Mouse (Mus musculus): ENCODE data around the gene 4930402K13Rik. TPM values are rescaled to one million over a fixed set of nuclear protein-coding genes. Genes with fewer than 3 reads are reported as not detected.

4930402K13Rik gene
- polyA plus RNA-seq, 1 experiment from 2014 or later = not detected

GRCm38 (mm10) chrX:9110381-9110780 lies 6.0 kb downstream of the 4930402K13Rik start:
- Histone ChIP-seq H3K4me1 (replicated peaks; ENCODE audit: control insufficient read depth, insufficient read depth) (no peaks in the 10 kb centered on the region), H3K36me3 (ENCODE audit: control insufficient read depth, insufficient read depth, low read length) (no peaks in the 10 kb centered on the region), H3K27ac (replicated peaks) (no peak overlapping the region), H3K4me2 (replicated peaks; ENCODE audit: low read depth) (no peak overlapping the region), H3K9ac (ENCODE audit: low read length) (no peak overlapping the region), H3K4me3 (ENCODE audit: low read depth, low read length) (no peak overlapping the region), H3K9me3 (ENCODE audit: control insufficient read depth, low read length) (no peaks in the 10 kb centered on the region), H3K27me3 (ENCODE audit: control insufficient read depth, insufficient read depth, low read length) (no peaks in the 10 kb centered on the region)
- DNase-seq (ENCODE audit: low spot score) (no peak), ATAC-seq (ENCODE audit: low FRiP score, low TSS enrichment) (no peak)
- WGBS = 60% methylated on average over 2 of the region's 2 CpGs
- no peak for TF ChIP-seq CTCF (IDR thresholded peaks at IDR 0.05; ENCODE audit: low read depth)
- TF ChIP-seq EP300 (optimal IDR thresholded peaks at IDR 0.05) = no peak

- no peaks in the 10 kb centered on the region for H3K36me3 ChIP-seq (ENCODE audit: control insufficient read depth, insufficient read depth, low read length)
- 59% methylated on average over 4 of the region's 4 CpGs for WGBS
- TF ChIP-seq CTCF (IDR thresholded peaks at IDR 0.05; ENCODE audit: low read depth) = no peak
- no peak for TF ChIP-seq EP300 (optimal IDR thresholded peaks at IDR 0.05)
- ATAC-seq (ENCODE audit: low FRiP score, low TSS enrichment) (no peak), DNase-seq (ENCODE audit: low spot score) (no peak)
- no peaks in the 10 kb centered on the region for H3K27me3 ChIP-seq (ENCODE audit: control insufficient read depth, insufficient read depth, low read length)
- no peak overlapping the region for H3K4me3 ChIP-seq (ENCODE audit: low read depth, low read length)
- no peak overlapping the region for H3K9ac ChIP-seq (ENCODE audit: low read length)
- no peak overlapping the region for H3K27ac ChIP-seq (replicated peaks)
- H3K4me1 ChIP-seq (replicated peaks; ENCODE audit: control insufficient read depth, insufficient read depth) = no peaks in the 10 kb centered on the region
- H3K9me3 ChIP-seq (ENCODE audit: control insufficient read depth, low read length) = no peaks in the 10 kb centered on the region
- H3K4me2 ChIP-seq (replicated peaks; ENCODE audit: low read depth) = no peak overlapping the region
Observed at GRCm38 (mm10) chrX:9124928-9125327, 20.6 kb downstream of the 4930402K13Rik start.

GRCm38 (mm10) chrX:9128317-9128831 lies 24.0 kb downstream of the 4930402K13Rik start:
- TF ChIP-seq CTCF (IDR thresholded peaks at IDR 0.05; ENCODE audit: low read depth) (peak; percentile 68), EP300 (optimal IDR thresholded peaks at IDR 0.05) (no peak)
- Histone ChIP-seq H3K4me1 (replicated peaks; ENCODE audit: control insufficient read depth, insufficient read depth) (no peaks in the 10 kb centered on the region), H3K27ac (replicated peaks) (no peak overlapping the region), H3K9ac (ENCODE audit: low read length) (no peak overlapping the region), H3K27me3 (ENCODE audit: control insufficient read depth, insufficient read depth, low read length) (no peaks in the 10 kb centered on the region), H3K4me3 (ENCODE audit: low read depth, low read length) (no peak overlapping the region), H3K4me2 (replicated peaks; ENCODE audit: low read depth) (no peak overlapping the region), H3K36me3 (ENCODE audit: control insufficient read depth, insufficient read depth, low read length) (no peaks in the 10 kb centered on the region), H3K9me3 (ENCODE audit: control insufficient read depth, low read length) (no peaks in the 10 kb centered on the region)
- 37% methylated on average over 7 of the region's 7 CpGs for WGBS
- ATAC-seq (ENCODE audit: low FRiP score, low TSS enrichment) (no peak), DNase-seq (ENCODE audit: low spot score) (peak; percentile 14)

DNA sequence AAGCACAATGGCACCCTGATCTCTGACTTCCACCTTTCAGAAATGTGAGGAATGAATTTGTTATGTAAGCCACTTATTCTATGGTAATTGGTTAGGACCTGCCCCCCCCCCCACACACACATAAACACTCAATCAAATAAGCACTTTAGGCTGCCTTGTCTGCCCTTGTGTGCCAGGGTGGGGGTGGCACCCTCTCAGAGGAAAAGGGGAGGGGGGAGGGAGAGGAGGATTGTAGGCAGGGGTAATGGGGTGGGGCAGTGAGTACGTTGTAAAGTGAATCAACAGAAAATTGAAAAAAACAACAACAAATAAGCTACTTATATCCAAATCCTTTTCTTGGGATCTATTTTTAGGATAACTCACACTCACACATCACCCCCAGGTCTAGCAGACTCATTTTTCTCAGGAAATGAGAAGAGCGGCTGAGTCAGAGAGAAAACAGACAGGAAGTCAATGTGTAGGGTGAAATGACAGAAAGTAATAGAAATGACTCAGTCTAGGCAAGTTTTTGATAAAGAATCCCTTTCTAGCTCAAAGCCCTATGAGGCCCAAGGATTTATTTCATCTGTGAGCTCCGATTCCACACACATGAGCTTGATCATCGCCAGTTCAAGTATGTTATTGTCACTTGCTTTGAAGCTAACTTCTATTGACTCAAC lies 35.1 kb downstream of the 4930402K13Rik start:
- ATAC-seq (ENCODE audit: low FRiP score, low TSS enrichment) = no peak
- Histone ChIP-seq H3K27ac (replicated peaks) (no peak overlapping the region), H3K27me3 (ENCODE audit: control insufficient read depth, insufficient read depth, low read length) (no peaks in the 10 kb centered on the region), H3K36me3 (ENCODE audit: control insufficient read depth, insufficient read depth, low read length) (no peaks in the 10 kb centered on the region), H3K4me1 (replicated peaks; ENCODE audit: control insufficient read depth, insufficient read depth) (no peaks in the 10 kb centered on the region), H3K9ac (ENCODE audit: low read length) (no peak overlapping the region), H3K9me3 (ENCODE audit: control insufficient read depth, low read length) (no peaks in the 10 kb centered on the region), H3K4me3 (ENCODE audit: low read depth, low read length) (no peak overlapping the region), H3K4me2 (replicated peaks; ENCODE audit: low read depth) (no peak overlapping the region)
- 61% methylated on average over 4 of the region's 4 CpGs for WGBS
- DNase-seq (ENCODE audit: low spot score) = no peak
- TF ChIP-seq CTCF (IDR thresholded peaks at IDR 0.05; ENCODE audit: low read depth) = no peak
- no peak for TF ChIP-seq EP300 (optimal IDR thresholded peaks at IDR 0.05)

DNA sequence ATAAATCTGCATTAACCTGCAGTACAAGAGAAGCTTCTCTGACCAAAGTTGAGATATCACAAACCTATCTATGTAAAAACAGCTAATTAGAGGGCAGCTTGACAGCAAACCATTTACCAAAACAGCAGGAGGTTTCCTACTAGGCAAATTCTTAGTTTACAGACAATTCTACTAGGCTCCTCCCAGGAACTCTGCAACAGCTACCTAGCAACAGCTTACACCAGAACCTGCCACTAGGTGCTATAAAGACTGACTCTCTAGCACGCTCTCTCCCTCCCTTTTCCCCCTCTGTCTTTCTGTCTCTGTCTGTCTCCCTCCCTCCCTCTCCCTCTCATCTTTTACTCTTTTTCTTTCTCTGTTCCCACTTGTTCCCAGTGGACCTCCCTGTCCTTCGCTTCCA lies 38.3 kb downstream of the 4930402K13Rik start:
- Histone ChIP-seq H3K4me2 (replicated peaks; ENCODE audit: low read depth) (no peak overlapping the region), H3K9me3 (ENCODE audit: control insufficient read depth, low read length) (no peaks in the 10 kb centered on the region), H3K27me3 (ENCODE audit: control insufficient read depth, insufficient read depth, low read length) (no peaks in the 10 kb centered on the region), H3K9ac (ENCODE audit: low read length) (no peak overlapping the region), H3K4me1 (replicated peaks; ENCODE audit: control insufficient read depth, insufficient read depth) (no peaks in the 10 kb centered on the region), H3K4me3 (ENCODE audit: low read depth, low read length) (no peak overlapping the region), H3K27ac (replicated peaks) (no peak overlapping the region), H3K36me3 (ENCODE audit: control insufficient read depth, insufficient read depth, low read length) (no peaks in the 10 kb centered on the region)
- WGBS = 51% methylated on average over 2 of the region's 2 CpGs
- TF ChIP-seq CTCF (IDR thresholded peaks at IDR 0.05; ENCODE audit: low read depth) = no peak
- no peak for TF ChIP-seq EP300 (optimal IDR thresholded peaks at IDR 0.05)
- ATAC-seq (ENCODE audit: low FRiP score, low TSS enrichment) = no peak
- DNase-seq (ENCODE audit: low spot score) = no peak

Other genes starting within 250 kb of the 4930402K13Rik start
- gene Gm5751, start 230.3 kb upstream of the 4930402K13Rik start, polyA plus RNA-seq (2015; fragmentation: Nextera tagmentation; extraction: Ambion mirVana) = not detected in 2 replicates
- gene B630019K06Rik, start 212.2 kb upstream of the 4930402K13Rik start, polyA plus RNA-seq (2015; fragmentation: Nextera tagmentation; extraction: Ambion mirVana) = 2.2 and 2.5 TPM in 2 replicates
- gene Fthl17b, start 141.6 kb upstream of the 4930402K13Rik start, polyA plus RNA-seq (2015; fragmentation: Nextera tagmentation; extraction: Ambion mirVana) = not detected in 2 replicates
- not detected in 2 replicates for gene Fthl17c, start 128.0 kb upstream of the 4930402K13Rik start, polyA plus RNA-seq (2015; fragmentation: Nextera tagmentation; extraction: Ambion mirVana)
- gene Fthl17d, start 117.8 kb upstream of the 4930402K13Rik start, polyA plus RNA-seq (2015; fragmentation: Nextera tagmentation; extraction: Ambion mirVana) = not detected in 2 replicates
- gene Fthl17e, start 71.1 kb upstream of the 4930402K13Rik start, polyA plus RNA-seq (2015; fragmentation: Nextera tagmentation; extraction: Ambion mirVana) = not detected in 2 replicates
- not detected in 2 replicates for gene Fthl17f, start 41.5 kb upstream of the 4930402K13Rik start, polyA plus RNA-seq (2015; fragmentation: Nextera tagmentation; extraction: Ambion mirVana)
- gene Lancl3, start 95.3 kb downstream of the 4930402K13Rik start, polyA plus RNA-seq (2015; fragmentation: Nextera tagmentation; extraction: Ambion mirVana) = 0.61 and 0.87 TPM in 2 replicates
- gene Gm14862, start 152.3 kb downstream of the 4930402K13Rik start, polyA plus RNA-seq (2015; fragmentation: Nextera tagmentation; extraction: Ambion mirVana) = 0.17 TPM in 1 of 2 replicates, not detected in the other
- 2.0 and 2.5 TPM in 2 replicates for gene Xk, start 168.2 kb downstream of the 4930402K13Rik start, polyA plus RNA-seq (2015; fragmentation: Nextera tagmentation; extraction: Ambion mirVana)
- gene H2al1m, start 179.2 kb downstream of the 4930402K13Rik start, polyA plus RNA-seq (2015; fragmentation: Nextera tagmentation; extraction: Ambion mirVana) = 0.21 TPM in 1 of 2 replicates, not detected in the other
- gene H2al1k, start 246.1 kb downstream of the 4930402K13Rik start, polyA plus RNA-seq (2015; fragmentation: Nextera tagmentation; extraction: Ambion mirVana) = not detected in 2 replicates

Measured in stomach, postnatal 0 days (tissue).